Mouse (Mus musculus): ENCODE data around the gene Lgals3bp.

DNA sequence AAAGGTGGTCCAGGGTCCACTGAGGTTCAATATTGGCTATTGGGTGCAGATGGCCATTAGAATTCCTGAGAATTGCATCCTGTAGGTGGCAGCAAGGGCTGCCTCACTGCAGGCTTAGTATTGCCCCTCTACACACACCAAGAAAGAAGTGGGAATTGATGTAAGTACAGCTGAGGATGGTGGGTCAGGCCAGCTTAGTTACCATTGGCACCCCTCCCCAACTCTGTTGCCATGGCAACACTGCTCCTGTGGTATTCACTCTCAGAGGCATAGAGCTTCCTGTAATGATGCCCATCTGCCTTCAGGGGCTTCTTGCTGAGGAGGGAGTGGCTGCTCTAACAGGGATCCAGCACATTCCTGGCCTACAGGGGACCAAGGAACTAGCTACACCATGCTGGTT lies 26.9 kb downstream of the Lgals3bp start:
- peak; percentile 9; the same call in 1 of the 2 replicates for TF ChIP-seq CTCF (IDR thresholded peaks at IDR 0.05; ENCODE audit: borderline replicate concordance, extremely low read depth, insufficient read depth, insufficient read length)
- TF ChIP-seq POLR2A (IDR thresholded peaks at IDR 0.05; ENCODE audit: borderline replicate concordance, extremely low read depth, insufficient read depth, insufficient read length, poor library complexity, severe bottlenecking), result no peak

Measured in brain, embryonic 14.5 days (tissue).